Mouse (Mus musculus): ENCODE data around the gene Nlrc3. TPM values are rescaled to one million over a fixed set of nuclear protein-coding genes. Genes with fewer than 3 reads are reported as not detected.

The Nlrc3 gene
- polyA plus RNA-seq, 1 experiment from 2014 or later: 0.27 TPM

- no peak overlapping the region for H3K27ac ChIP-seq (replicated peaks)
- no peak overlapping the region for H3K9ac ChIP-seq (ENCODE audit: low read length)
- no peaks in the 10 kb centered on the region for H3K9me3 ChIP-seq (ENCODE audit: control insufficient read depth, low read length)
- peaks cover 17% of the 10 kb centered on the region for H3K36me3 ChIP-seq (ENCODE audit: control insufficient read depth, insufficient read depth, low read length)
- TF ChIP-seq EP300 (optimal IDR thresholded peaks at IDR 0.05) (no peak), CTCF (IDR thresholded peaks at IDR 0.05; ENCODE audit: low read depth) (no peak)
- WGBS: 66% methylated on average over 2 of the region's 2 CpGs
- DNase-seq (ENCODE audit: low spot score) (no peak), ATAC-seq (ENCODE audit: low FRiP score, low TSS enrichment) (no peak)
- no peaks in the 10 kb centered on the region for H3K27me3 ChIP-seq (ENCODE audit: control insufficient read depth, insufficient read depth, low read length)
- no peak overlapping the region for H3K4me2 ChIP-seq (replicated peaks; ENCODE audit: low read depth)
- H3K4me1 ChIP-seq (replicated peaks; ENCODE audit: control insufficient read depth, insufficient read depth): 0 out of 2 replicates have a peak, but pooled peaks cover 2% of the 10 kb centered on the region
- no peak overlapping the region for H3K4me3 ChIP-seq (ENCODE audit: low read depth, low read length)
Observed at GRCm38 (mm10) chr16:3907471-3907870, 69.0 kb downstream of the Nlrc3 start.

DNA sequence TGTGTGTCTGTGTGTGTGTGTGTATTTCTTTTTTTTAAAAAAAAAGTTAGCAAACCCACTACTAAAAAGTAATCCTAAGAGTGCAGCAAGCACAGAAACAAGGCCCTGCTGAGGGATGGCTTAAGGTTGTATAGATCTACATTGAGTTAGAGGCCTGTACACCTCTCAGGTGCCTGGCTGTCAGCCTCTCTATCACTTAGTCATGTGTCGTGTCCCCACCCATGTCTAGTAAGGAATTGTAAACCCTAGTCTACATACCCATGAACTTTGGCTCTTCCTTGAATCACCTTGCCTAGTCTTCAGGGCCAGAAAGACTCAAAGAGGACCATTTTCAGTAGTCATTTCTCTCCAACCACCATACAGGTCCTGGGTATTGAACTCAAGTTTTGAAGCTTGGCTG, 79.9 kb downstream of the Nlrc3 start:
- peaks cover 15% of the 10 kb centered on the region for H3K36me3 ChIP-seq (ENCODE audit: control insufficient read depth, insufficient read depth, low read length)
- H3K9ac ChIP-seq (ENCODE audit: low read length): no peak overlapping the region
- TF ChIP-seq CTCF (IDR thresholded peaks at IDR 0.05; ENCODE audit: low read depth) (no peak), EP300 (optimal IDR thresholded peaks at IDR 0.05) (no peak)
- no peaks in the 10 kb centered on the region for H3K27me3 ChIP-seq (ENCODE audit: control insufficient read depth, insufficient read depth, low read length)
- no peak overlapping the region for H3K27ac ChIP-seq (replicated peaks)
- no peaks in the 10 kb centered on the region for H3K4me1 ChIP-seq (replicated peaks; ENCODE audit: control insufficient read depth, insufficient read depth)
- DNase-seq (ENCODE audit: low spot score) (no peak), ATAC-seq (ENCODE audit: low FRiP score, low TSS enrichment) (0 out of 2 replicates have a peak, but pooled peaks have one; percentile 36)
- no peak overlapping the region for H3K4me3 ChIP-seq (ENCODE audit: low read depth, low read length)
- H3K4me2 ChIP-seq (replicated peaks; ENCODE audit: low read depth): no peak overlapping the region
- WGBS: 88% methylated on average over 1 of the region's 1 CpGs
- no peaks in the 10 kb centered on the region for H3K9me3 ChIP-seq (ENCODE audit: control insufficient read depth, low read length)

GRCm38 (mm10) chr16:3896046-3896445, 80.4 kb downstream of the Nlrc3 start:
- Histone ChIP-seq H3K27ac (replicated peaks) (no peak overlapping the region), H3K4me1 (replicated peaks; ENCODE audit: control insufficient read depth, insufficient read depth) (no peaks in the 10 kb centered on the region), H3K9me3 (ENCODE audit: control insufficient read depth, low read length) (no peaks in the 10 kb centered on the region), H3K27me3 (ENCODE audit: control insufficient read depth, insufficient read depth, low read length) (no peaks in the 10 kb centered on the region), H3K9ac (ENCODE audit: low read length) (no peak overlapping the region), H3K4me2 (replicated peaks; ENCODE audit: low read depth) (no peak overlapping the region), H3K36me3 (ENCODE audit: control insufficient read depth, insufficient read depth, low read length) (peaks cover 13% of the 10 kb centered on the region), H3K4me3 (ENCODE audit: low read depth, low read length) (no peak overlapping the region)
- WGBS: 69% methylated on average over 6 of the region's 6 CpGs
- ATAC-seq (ENCODE audit: low FRiP score, low TSS enrichment) (no peak), DNase-seq (ENCODE audit: low spot score) (no peak)
- TF ChIP-seq EP300 (optimal IDR thresholded peaks at IDR 0.05): no peak
- TF ChIP-seq CTCF (IDR thresholded peaks at IDR 0.05; ENCODE audit: low read depth): no peak

- Histone ChIP-seq H3K27ac (replicated peaks) (peak overlapping the region; percentile 67), H3K9ac (ENCODE audit: low read length) (no peak overlapping the region), H3K4me2 (replicated peaks; ENCODE audit: low read depth) (peak overlapping the region; percentile 17; the same call in 1 of the 2 replicates), H3K4me1 (replicated peaks; ENCODE audit: control insufficient read depth, insufficient read depth) (no peaks in the 10 kb centered on the region), H3K4me3 (ENCODE audit: low read depth, low read length) (no peak overlapping the region), H3K9me3 (ENCODE audit: control insufficient read depth, low read length) (no peaks in the 10 kb centered on the region), H3K27me3 (ENCODE audit: control insufficient read depth, insufficient read depth, low read length) (no peaks in the 10 kb centered on the region), H3K36me3 (ENCODE audit: control insufficient read depth, insufficient read depth, low read length) (peaks cover 7% of the 10 kb centered on the region)
- ATAC-seq (ENCODE audit: low FRiP score, low TSS enrichment): peak; percentile 88
- WGBS: 65% methylated on average over 9 of the region's 9 CpGs
- DNase-seq (ENCODE audit: low spot score): peak; percentile 32
- TF ChIP-seq EP300 (optimal IDR thresholded peaks at IDR 0.05): no peak
- no peak for TF ChIP-seq CTCF (IDR thresholded peaks at IDR 0.05; ENCODE audit: low read depth)
Observed at GRCm38 (mm10) chr16:3895173-3895792, 81.1 kb downstream of the Nlrc3 start.

Small RNAs within 50 kb of the gene (microRNA-seq; reads per million reads assigned to microRNA genes)
- not detected for gene Gm23493

Other genes starting within 250 kb of the Nlrc3 start
- gene Zfp263, start 232.5 kb downstream of the Nlrc3 start, polyA plus RNA-seq (2015; fragmentation: Nextera tagmentation; extraction: Ambion mirVana): 19.1 and 22.7 TPM in 2 replicates
- not detected in 2 replicates for gene Olfr15, start 145.8 kb downstream of the Nlrc3 start, polyA plus RNA-seq (2015; fragmentation: Nextera tagmentation; extraction: Ambion mirVana)
- 0.44 and 0.62 TPM in 2 replicates for gene Zfp174, start 129.4 kb downstream of the Nlrc3 start, polyA plus RNA-seq (2015; fragmentation: Nextera tagmentation; extraction: Ambion mirVana)
- gene Naa60, start 104.3 kb downstream of the Nlrc3 start, polyA plus RNA-seq (2015; fragmentation: Nextera tagmentation; extraction: Ambion mirVana): 26.7 and 30.8 TPM in 2 replicates
- 2.2 and 3.5 TPM in 2 replicates for gene Zfp597, start 92.1 kb downstream of the Nlrc3 start, polyA plus RNA-seq (2015; fragmentation: Nextera tagmentation; extraction: Ambion mirVana)
- 0.75 and 1.9 TPM in 2 replicates for gene Gm20695, start 92.0 kb downstream of the Nlrc3 start, polyA plus RNA-seq (2015; fragmentation: Nextera tagmentation; extraction: Ambion mirVana)
- gene 1700037C18Rik, start 67.9 kb downstream of the Nlrc3 start, polyA plus RNA-seq (2015; fragmentation: Nextera tagmentation; extraction: Ambion mirVana): 8.3 and 8.5 TPM in 2 replicates
- gene Cluap1, start 67.8 kb downstream of the Nlrc3 start, polyA plus RNA-seq (2015; fragmentation: Nextera tagmentation; extraction: Ambion mirVana): 13.6 and 13.8 TPM in 2 replicates
- gene Slx4, start 27.1 kb upstream of the Nlrc3 start, polyA plus RNA-seq (2015; fragmentation: Nextera tagmentation; extraction: Ambion mirVana): 3.3 TPM in 2 replicates
- gene Dnase1, start 60.3 kb upstream of the Nlrc3 start, polyA plus RNA-seq (2015; fragmentation: Nextera tagmentation; extraction: Ambion mirVana): 0.65 and 0.78 TPM in 2 replicates
- gene Trap1, start 101.2 kb upstream of the Nlrc3 start, polyA plus RNA-seq (2015; fragmentation: Nextera tagmentation; extraction: Ambion mirVana): 46.7 and 50.3 TPM in 2 replicates
- gene Crebbp, start 237.4 kb upstream of the Nlrc3 start, polyA plus RNA-seq (2015; fragmentation: Nextera tagmentation; extraction: Ambion mirVana): 14.4 and 14.8 TPM in 2 replicates

All from stomach, postnatal 0 days (tissue).